Mouse (Mus musculus) neural tube, embryonic 12.5 days (tissue): ENCODE measurements around the gene Agap2. TPM values are rescaled to one million over a fixed set of nuclear protein-coding genes. Genes with fewer than 3 reads are reported as not detected.
"Not testable (repeated sequence)": the region's sequence is repeated elsewhere in the genome, so short reads cannot be mapped to it uniquely, and the experiment has no call there.

Source experiments
- ATAC-seq: fragments of 200-750 bp; cut with Nextera tagmentation; 2 replicates; pipeline ENCODE4 v1.8.0; 2017; ENCODE audit warnings: low read depth, mild to moderate bottlenecking, moderate TSS enrichment, moderate library complexity; ENCODE audit not compliant: low FRiP score
- H3K27ac ChIP-seq: fragments of 300-500 bp; sonication (generic); 2 replicates; pipeline ENCODE4 v1.5.1; 2016
- H3K27me3 ChIP-seq: fragments of 300-500 bp; sonication (generic); replicated peaks from 2 replicates; pipeline ENCODE4 v1.6.1; 2016; ENCODE audit warnings: mild to moderate bottlenecking
- H3K36me3 ChIP-seq: fragments of 300-500 bp; sonication (generic); 2 replicates; pipeline ENCODE4 v1.6.1; 2016; ENCODE audit warnings: mild to moderate bottlenecking
- H3K4me1 ChIP-seq: fragments of 300-500 bp; sonication (generic); 2 replicates; pipeline ENCODE4 v1.6.1; 2016
- H3K4me2 ChIP-seq: fragments of 300-500 bp; sonication (generic); replicated peaks from 2 replicates; pipeline ENCODE4 v1.6.1; 2016; ENCODE audit warnings: mild to moderate bottlenecking
- H3K4me3 ChIP-seq: fragments of 300-500 bp; sonication (generic); 2 replicates; pipeline ENCODE4 v1.5.1; 2016
- H3K9ac ChIP-seq: fragments of 300-500 bp; sonication (generic); 2 replicates; pipeline ENCODE4 v1.6.1; 2016; ENCODE audit warnings: mild to moderate bottlenecking
- H3K9me3 ChIP-seq: fragments of 300-500 bp; sonication (generic); 2 replicates; pipeline ENCODE4 v1.6.1; 2016; ENCODE audit warnings: mild to moderate bottlenecking
- WGBS: fragments of 180-500 bp; shearing (Covaris S2); methylation state at CpG from one replicate; pipeline ENCODE4 v1.1.7; 2016; 5-methylcytosine and 5-hydroxymethylcytosine counted together
- polyA plus RNA-seq: library from polyadenylated mRNA; unstranded; fragments of >200 nt; fragmentation: Nextera tagmentation; extraction: Ambion mirVana; gene quantifications from 2 replicates; pipeline ENCODE4 v1.2.1, GENCODE M21; 2016

Agap2 gene
- polyA plus RNA-seq, 1 experiment from 2014 or later, result 1.3 TPM

- Histone ChIP-seq H3K4me3 (no peak overlapping the region), H3K27me3 (no peaks in the 10 kb centered on the region), H3K9ac (no peak overlapping the region), H3K36me3 (peaks cover 29% of the 10 kb centered on the region), H3K27ac (no peak overlapping the region), H3K4me1 (peaks cover 41% of the 10 kb centered on the region), H3K9me3 (no peaks in the 10 kb centered on the region), H3K4me2 (peak overlapping the region; percentile 95; the same call in 1 of the 2 replicates)
- WGBS, result 78% methylated on average over 2 of the region's 2 CpGs
- no peak for ATAC-seq
These were observed 13.6 kb upstream of the Agap2 start for GRCm38 (mm10) chr10:127061513-127061912.

DNA sequence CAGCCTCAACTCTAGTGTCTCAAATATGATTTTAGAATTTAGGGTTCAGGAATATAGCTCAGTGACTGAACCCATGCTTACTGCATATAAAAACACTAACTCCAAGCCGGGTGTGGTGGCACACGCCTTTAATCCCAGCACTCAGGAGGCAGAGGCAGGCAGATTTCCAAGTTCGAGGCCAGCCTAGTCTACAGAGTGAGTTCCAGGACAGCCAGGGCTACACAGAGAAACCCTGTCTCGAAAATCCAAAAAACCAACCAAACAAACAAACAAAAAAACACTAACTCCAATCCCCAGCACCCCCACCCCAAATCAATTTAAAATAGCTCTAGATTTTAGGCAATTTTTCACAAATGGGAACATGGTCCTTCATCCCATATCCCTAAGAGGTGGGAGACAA is 13.0 kb upstream of the Agap2 start:
- not testable (repeated sequence) for ATAC-seq, H3K9me3 ChIP-seq, H3K27me3 ChIP-seq, H3K4me2 ChIP-seq, H3K27ac ChIP-seq, H3K4me3 ChIP-seq, H3K9ac ChIP-seq
- Histone ChIP-seq H3K36me3 (peaks cover 31% of the 10 kb centered on the region), H3K4me1 (peaks cover 43% of the 10 kb centered on the region)
- 92% methylated on average over 4 of the region's 4 CpGs for WGBS

DNA sequence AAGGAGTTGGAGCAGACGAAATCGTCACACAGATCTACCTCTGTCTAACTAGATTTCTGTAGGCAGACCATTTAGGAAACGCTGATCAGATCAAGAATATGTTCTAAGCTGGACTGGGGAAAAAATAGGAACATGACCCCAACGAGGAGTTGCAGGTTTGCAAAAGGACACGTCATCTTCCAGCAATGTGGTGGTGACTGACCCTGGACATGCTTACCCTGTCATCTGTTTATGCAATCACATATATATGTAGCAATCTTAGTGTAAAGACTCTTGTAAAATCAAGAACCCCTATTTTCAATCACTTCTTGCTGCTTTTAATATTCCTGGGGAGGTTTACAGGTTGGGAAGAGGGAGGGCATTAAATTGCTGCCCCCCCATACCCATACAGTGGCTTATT is 12.6 kb upstream of the Agap2 start:
- peaks cover 31% of the 10 kb centered on the region for H3K36me3 ChIP-seq
- WGBS, result 81% methylated on average over 5 of the region's 5 CpGs
- no peaks in the 10 kb centered on the region for H3K27me3 ChIP-seq
- H3K9ac ChIP-seq, result no peak overlapping the region
- no peak overlapping the region for H3K27ac ChIP-seq
- H3K4me3 ChIP-seq, result no peak overlapping the region
- H3K4me1 ChIP-seq, result peaks cover 42% of the 10 kb centered on the region
- H3K4me2 ChIP-seq, result peak overlapping the region; percentile 90; the same call in 1 of the 2 replicates
- no peaks in the 10 kb centered on the region for H3K9me3 ChIP-seq
- no peak for ATAC-seq

- Histone ChIP-seq H3K4me2 (peak within 1 kb of the TSS; percentile 90), H3K9me3 (no peaks in the 10 kb centered on the region), H3K36me3 (peaks cover 38% of the 10 kb centered on the region), H3K9ac (peak within 1 kb of the TSS; percentile 93), H3K4me1 (peaks cover 40% of the 10 kb centered on the region), H3K27me3 (no peaks in the 10 kb centered on the region), H3K4me3 (peak within 1 kb of the TSS; percentile 81), H3K27ac (peak within 1 kb of the TSS; percentile 57; the same call in 1 of the 2 replicates)
- under 1% methylated on average over 45 of the region's 46 CpGs for WGBS
- ATAC-seq, result peak; percentile 91
These were observed 11.7 kb upstream of the Agap2 start, which contains the start of gene Cdk4 for GRCm38 (mm10) chr10:127063239-127063872. Gene Cdk4 (plus strand): TSS chr10:127063534.

DNA sequence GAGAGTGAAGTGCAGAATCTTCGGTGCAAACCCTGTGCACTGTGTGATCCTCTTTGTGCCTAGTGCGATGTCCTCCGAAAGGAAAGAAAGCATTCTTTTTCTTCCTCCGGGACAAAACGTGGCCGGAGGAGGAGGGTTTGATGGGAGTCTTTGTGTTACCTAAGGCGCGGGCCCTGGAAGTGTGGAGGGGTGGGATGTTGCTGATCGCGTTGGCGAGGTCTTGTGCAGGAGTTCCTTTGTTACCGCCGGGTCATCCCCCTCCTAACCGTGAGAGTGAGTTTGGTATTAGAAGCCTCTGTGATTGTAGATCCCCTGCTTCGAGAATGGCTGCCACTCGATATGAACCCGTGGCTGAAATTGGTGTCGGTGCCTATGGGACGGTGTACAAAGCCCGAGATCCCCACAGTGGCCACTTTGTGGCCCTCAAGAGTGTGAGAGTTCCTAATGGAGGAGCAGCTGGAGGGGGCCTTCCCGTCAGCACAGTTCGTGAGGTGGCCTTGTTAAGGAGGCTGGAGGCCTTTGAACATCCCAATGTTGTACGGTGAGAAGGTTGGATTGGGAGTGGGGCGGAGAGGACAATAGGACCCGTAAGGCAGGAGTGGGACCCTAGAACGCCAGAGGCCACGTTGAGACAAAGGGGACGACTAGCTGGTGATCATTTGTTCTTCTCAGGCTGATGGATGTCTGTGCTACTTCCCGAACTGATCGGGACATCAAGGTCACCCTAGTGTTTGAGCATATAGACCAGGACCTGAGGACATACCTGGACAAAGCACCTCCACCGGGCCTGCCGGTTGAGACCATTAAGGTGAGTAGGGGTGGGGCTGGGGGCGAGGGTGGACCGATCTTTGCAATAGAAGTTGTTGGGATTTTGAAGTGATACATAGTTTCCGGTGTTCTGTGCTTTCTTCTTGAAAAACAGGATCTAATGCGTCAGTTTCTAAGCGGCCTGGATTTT is 10.9 kb upstream of the Agap2 start:
- no peak; the same call in 1 of the 2 replicates for ATAC-seq
- H3K9ac ChIP-seq, result peak overlapping the region; percentile 93
- peak overlapping the region; percentile 57; the same call in 1 of the 2 replicates for H3K27ac ChIP-seq
- H3K9me3 ChIP-seq, result no peaks in the 10 kb centered on the region
- peaks cover 42% of the 10 kb centered on the region for H3K4me1 ChIP-seq
- peaks cover 40% of the 10 kb centered on the region for H3K36me3 ChIP-seq
- H3K4me3 ChIP-seq, result peak overlapping the region; percentile 81
- no peaks in the 10 kb centered on the region for H3K27me3 ChIP-seq
- WGBS, result 13% methylated on average over 37 of the region's 37 CpGs
- H3K4me2 ChIP-seq, result peak overlapping the region; percentile 90

DNA sequence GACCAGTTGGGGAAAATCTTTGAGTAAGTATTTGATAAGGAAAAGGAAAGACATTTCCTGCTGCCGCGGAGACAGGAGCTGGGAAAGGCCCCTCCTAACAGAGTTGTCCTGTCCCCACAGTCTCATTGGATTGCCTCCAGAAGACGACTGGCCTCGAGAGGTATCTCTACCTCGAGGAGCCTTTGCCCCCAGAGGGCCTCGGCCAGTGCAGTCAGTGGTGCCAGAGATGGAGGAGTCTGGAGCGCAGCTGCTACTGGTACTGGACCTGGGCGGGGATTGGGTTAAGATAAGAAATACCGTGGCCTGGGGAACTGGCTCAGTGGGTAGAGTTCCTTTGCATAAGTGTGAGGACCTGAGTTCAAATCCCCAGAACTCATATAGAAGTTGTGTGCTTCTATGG is 9.1 kb upstream of the Agap2 start:
- H3K4me3 ChIP-seq, result no peak overlapping the region
- no peak overlapping the region for H3K9ac ChIP-seq
- no peak overlapping the region for H3K27ac ChIP-seq
- no peaks in the 10 kb centered on the region for H3K27me3 ChIP-seq
- no peaks in the 10 kb centered on the region for H3K9me3 ChIP-seq
- ATAC-seq, result no peak
- H3K4me2 ChIP-seq, result peak overlapping the region; percentile 18; the same call in 1 of the 2 replicates
- H3K36me3 ChIP-seq, result peaks cover 40% of the 10 kb centered on the region
- H3K4me1 ChIP-seq, result peaks cover 41% of the 10 kb centered on the region
- 93% methylated on average over 9 of the region's 9 CpGs for WGBS

GRCm38 (mm10) chr10:127066519-127067018 is 8.5 kb upstream of the Agap2 start:
- Histone ChIP-seq H3K9me3 (no peaks in the 10 kb centered on the region), H3K36me3 (peaks cover 40% of the 10 kb centered on the region), H3K27ac (no peak overlapping the region), H3K4me3 (no peak overlapping the region), H3K27me3 (no peaks in the 10 kb centered on the region), H3K4me2 (peak overlapping the region; percentile 9; the same call in 1 of the 2 replicates), H3K9ac (no peak overlapping the region), H3K4me1 (peaks cover 44% of the 10 kb centered on the region)
- WGBS, result 92% methylated on average over 14 of the region's 14 CpGs
- no peak for ATAC-seq

GRCm38 (mm10) chr10:127068360-127069038 is 6.6 kb upstream of the Agap2 start:
- Histone ChIP-seq H3K36me3 (peaks cover 40% of the 10 kb centered on the region), H3K4me2 (peak overlapping the region; percentile 96), H3K9ac (peak overlapping the region; percentile 64), H3K4me3 (peak overlapping the region; percentile 55), H3K9me3 (no peaks in the 10 kb centered on the region), H3K4me1 (peaks cover 44% of the 10 kb centered on the region), H3K27ac (no peak overlapping the region), H3K27me3 (no peaks in the 10 kb centered on the region)
- ATAC-seq, result no peak
- WGBS, result 83% methylated on average over 9 of the region's 9 CpGs

DNA sequence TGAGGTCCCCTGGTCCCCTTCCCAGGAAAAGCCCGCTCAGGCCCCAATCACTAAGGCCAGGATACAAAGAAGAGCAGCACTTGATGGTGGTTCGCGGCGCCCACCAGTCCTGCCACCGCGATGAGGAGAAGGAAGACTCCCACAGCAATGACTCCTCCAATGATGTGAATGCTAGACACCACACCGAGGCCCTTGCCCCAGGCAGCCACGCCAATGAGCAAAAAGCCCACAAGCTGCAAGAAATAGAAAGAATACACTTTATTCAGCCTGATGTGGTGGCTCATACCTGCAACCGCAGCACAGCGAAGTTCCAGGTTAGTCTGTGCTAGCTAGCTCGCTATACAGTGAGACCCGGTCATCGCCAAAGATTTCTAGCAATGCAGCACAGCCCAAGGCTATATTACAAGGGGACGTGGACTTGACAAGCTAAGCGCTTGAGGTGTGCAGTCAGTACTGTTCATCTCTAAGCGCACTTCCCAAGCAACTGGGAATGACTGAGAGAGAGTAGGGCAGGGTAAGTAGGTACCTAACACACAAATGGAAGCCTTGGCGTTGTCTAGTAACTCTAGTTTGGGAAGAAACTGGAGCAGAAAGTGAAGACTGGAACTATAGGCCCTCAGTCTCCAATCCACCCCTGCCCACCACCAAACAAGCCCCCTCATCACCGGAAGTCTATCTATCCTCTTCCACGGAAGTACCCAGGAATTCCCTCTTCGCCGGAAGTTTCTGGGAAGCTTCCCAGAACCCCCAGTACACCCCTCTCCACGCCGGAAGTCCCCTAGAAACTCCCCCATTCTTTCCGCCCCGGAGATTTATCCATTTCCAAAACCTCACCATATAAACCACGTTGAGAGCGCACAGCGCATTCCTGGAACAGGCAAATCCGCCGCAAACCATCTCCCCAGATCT is 5.5 kb upstream of the Agap2 start:
- peak overlapping the region; percentile 64 for H3K9ac ChIP-seq
- WGBS, result 10% methylated on average over 30 of the region's 30 CpGs

DNA sequence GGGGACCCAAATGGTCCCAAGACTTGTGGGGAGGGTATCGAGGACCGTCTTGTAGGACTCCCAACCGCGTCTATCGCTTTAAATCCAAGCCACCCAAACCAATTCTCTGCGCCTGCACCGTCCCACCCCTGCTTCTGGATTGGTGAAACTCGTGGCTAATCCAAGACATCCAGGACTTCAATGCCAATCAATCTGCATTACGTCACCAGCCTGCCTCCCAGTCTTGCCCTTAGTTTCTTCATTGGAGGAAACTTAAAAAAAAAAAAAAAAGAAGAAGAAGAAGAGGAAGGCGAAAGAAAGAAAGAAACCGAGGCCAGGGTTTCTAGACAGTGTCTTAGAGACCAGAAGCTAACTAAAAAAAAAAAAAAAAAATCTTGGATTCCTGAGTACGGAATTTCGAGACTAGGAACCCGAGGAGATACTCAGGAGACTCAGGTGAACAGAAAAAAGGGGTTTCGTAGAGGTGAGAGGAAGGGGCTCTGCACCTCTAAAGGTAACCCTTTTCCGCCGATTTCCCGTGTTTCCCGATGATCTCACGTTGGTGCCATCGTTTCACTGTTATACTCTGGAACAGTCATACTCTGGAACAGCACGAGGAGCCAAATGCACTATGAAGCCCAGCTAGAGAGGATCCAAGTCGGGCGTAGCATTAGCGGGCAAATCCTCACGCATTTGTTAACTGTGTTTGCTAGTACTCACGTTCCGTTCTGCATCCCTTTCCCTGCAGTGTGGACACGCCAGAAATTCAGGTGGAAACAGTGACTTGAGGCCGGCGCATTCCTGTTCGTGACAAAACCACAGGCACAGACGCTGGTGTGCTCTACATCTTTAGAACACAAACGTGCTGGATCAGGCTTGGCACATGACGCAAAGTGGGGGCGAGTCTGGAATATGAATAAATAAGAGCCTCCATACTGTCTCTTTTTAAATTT is 4.6 kb upstream of the Agap2 start, which contains the start of gene Tspan31:
Tspan31 (minus strand) TSS at position 75 of the 932 bp plus-strand sequence.
- no peaks in the 10 kb centered on the region for H3K9me3 ChIP-seq
- WGBS, result 3% methylated on average over 36 of the region's 36 CpGs
- ATAC-seq, result peak; percentile 89
- H3K4me1 ChIP-seq, result peaks cover 34% of the 10 kb centered on the region
- H3K27me3 ChIP-seq, result no peaks in the 10 kb centered on the region
- peaks cover 31% of the 10 kb centered on the region for H3K36me3 ChIP-seq
- H3K9ac ChIP-seq, result peak within 1 kb of the TSS; percentile 67
- peak within 1 kb of the TSS; percentile 96 for H3K4me2 ChIP-seq
- peak within 1 kb of the TSS; percentile 69 for H3K27ac ChIP-seq
- H3K4me3 ChIP-seq, result peak within 1 kb of the TSS; percentile 55

More for the DNA sequence above, 5.5 kb upstream of the Agap2 start:
- H3K4me3 ChIP-seq, result peak overlapping the region; percentile 55
- H3K27ac ChIP-seq, result peak overlapping the region; percentile 69
- peak; percentile 80 for ATAC-seq
- peaks cover 43% of the 10 kb centered on the region for H3K4me1 ChIP-seq
- H3K36me3 ChIP-seq, result peaks cover 40% of the 10 kb centered on the region
- no peaks in the 10 kb centered on the region for H3K27me3 ChIP-seq
- no peaks in the 10 kb centered on the region for H3K9me3 ChIP-seq
- H3K4me2 ChIP-seq, result peak overlapping the region; percentile 96
